Mouse (Mus musculus): ENCODE measurements around the gene Gm5134. TPM values are rescaled to one million over a fixed set of nuclear protein-coding genes. Genes with fewer than 3 reads are reported as not detected.

The Gm5134 gene
- polyA plus RNA-seq, 1 experiment from 2014 or later = not detected

GRCm38 (mm10) chr10:76051860-76052259 lies 97.5 kb downstream of the Gm5134 start:
- Histone ChIP-seq H3K27me3 (replicated peaks) (no peaks in the 10 kb centered on the region), H3K9ac (no peak overlapping the region), H3K4me1 (no peaks in the 10 kb centered on the region), H3K4me3 (replicated peaks) (no peak overlapping the region), H3K27ac (no peak overlapping the region), H3K9me3 (no peaks in the 10 kb centered on the region), H3K36me3 (no peaks in the 10 kb centered on the region), H3K4me2 (no peak overlapping the region)
- WGBS = 72% methylated on average over 11 of the region's 11 CpGs
- no peak for ATAC-seq (ENCODE audit: insufficient read depth, low FRiP score, low read depth)

Small RNAs within 50 kb of the gene (microRNA-seq; reads per million reads assigned to microRNA genes)
- not detected for gene Mir6409

Other genes starting within 250 kb of the Gm5134 start
- gene Cabin1, start 190.2 kb upstream of the Gm5134 start, polyA plus RNA-seq (2015; fragmentation: Nextera tagmentation; extraction: Ambion mirVana) = 33.6 and 35.8 TPM in 2 replicates
- gene Ddt, start 181.1 kb upstream of the Gm5134 start, polyA plus RNA-seq (2015; fragmentation: Nextera tagmentation; extraction: Ambion mirVana) = 70.1 and 84.3 TPM in 2 replicates
- gene Gm20441, start 173.6 kb upstream of the Gm5134 start, polyA plus RNA-seq (2015; fragmentation: Nextera tagmentation; extraction: Ambion mirVana) = 0.37 TPM in 1 of 2 replicates, not detected in the other
- gene Gstt3, start 173.1 kb upstream of the Gm5134 start, polyA plus RNA-seq (2015; fragmentation: Nextera tagmentation; extraction: Ambion mirVana) = 42.1 and 43.5 TPM in 2 replicates
- 17.9 and 21.3 TPM in 2 replicates for gene Gstt1, start 155.9 kb upstream of the Gm5134 start, polyA plus RNA-seq (2015; fragmentation: Nextera tagmentation; extraction: Ambion mirVana)
- not detected in 2 replicates for gene Gstt4, start 132.0 kb upstream of the Gm5134 start, polyA plus RNA-seq (2015; fragmentation: Nextera tagmentation; extraction: Ambion mirVana)
- 54.8 and 58.7 TPM in 2 replicates for gene Gstt2, start 117.1 kb upstream of the Gm5134 start, polyA plus RNA-seq (2015; fragmentation: Nextera tagmentation; extraction: Ambion mirVana)
- 1,866 and 1,981 TPM in 2 replicates for gene Mif, start 94.3 kb upstream of the Gm5134 start, polyA plus RNA-seq (2015; fragmentation: Nextera tagmentation; extraction: Ambion mirVana)
- 6.6 and 8.8 TPM in 2 replicates for gene Derl3, start 61.1 kb upstream of the Gm5134 start, polyA plus RNA-seq (2015; fragmentation: Nextera tagmentation; extraction: Ambion mirVana)
- gene Smarcb1, start 32.9 kb upstream of the Gm5134 start, polyA plus RNA-seq (2015; fragmentation: Nextera tagmentation; extraction: Ambion mirVana) = 172 and 173 TPM in 2 replicates
- gene Chchd10, start 21.4 kb upstream of the Gm5134 start, polyA plus RNA-seq (2015; fragmentation: Nextera tagmentation; extraction: Ambion mirVana) = 90.5 and 101 TPM in 2 replicates
- 33.4 and 42.0 TPM in 2 replicates for gene Mmp11, start 18.0 kb upstream of the Gm5134 start, polyA plus RNA-seq (2015; fragmentation: Nextera tagmentation; extraction: Ambion mirVana)
- 1.4 and 3.6 TPM in 2 replicates for gene Gm867, start 13.8 kb upstream of the Gm5134 start, polyA plus RNA-seq (2015; fragmentation: Nextera tagmentation; extraction: Ambion mirVana)
- 0.90 and 1.8 TPM in 2 replicates for gene Vpreb3, start 11.5 kb upstream of the Gm5134 start, polyA plus RNA-seq (2015; fragmentation: Nextera tagmentation; extraction: Ambion mirVana)
- 17.5 and 18.3 TPM in 2 replicates for gene Zfp280b, start 78.1 kb downstream of the Gm5134 start, polyA plus RNA-seq (2015; fragmentation: Nextera tagmentation; extraction: Ambion mirVana)
- 0.08 TPM in 1 of 2 replicates, not detected in the other for gene Slc5a4b, start 156.4 kb downstream of the Gm5134 start, polyA plus RNA-seq (2015; fragmentation: Nextera tagmentation; extraction: Ambion mirVana)
- not detected in 2 replicates for gene Slc5a4a, start 192.9 kb downstream of the Gm5134 start, polyA plus RNA-seq (2015; fragmentation: Nextera tagmentation; extraction: Ambion mirVana)